Mouse (Mus musculus) R1 (cell line): ENCODE data around the gene Sh2b1.

ENCODE experiments used
- DNase-seq: peaks from one replicate; pipeline ENCODE4 v3.0.0-alpha.2; 2018; ENCODE audit warnings: low read depth, low spot score

Sh2b1 gene

GRCm38 (mm10) chr7:126456382-126457266, 18.6 kb downstream of the Sh2b1 start:
- DNase-seq, result no peak

DNA sequence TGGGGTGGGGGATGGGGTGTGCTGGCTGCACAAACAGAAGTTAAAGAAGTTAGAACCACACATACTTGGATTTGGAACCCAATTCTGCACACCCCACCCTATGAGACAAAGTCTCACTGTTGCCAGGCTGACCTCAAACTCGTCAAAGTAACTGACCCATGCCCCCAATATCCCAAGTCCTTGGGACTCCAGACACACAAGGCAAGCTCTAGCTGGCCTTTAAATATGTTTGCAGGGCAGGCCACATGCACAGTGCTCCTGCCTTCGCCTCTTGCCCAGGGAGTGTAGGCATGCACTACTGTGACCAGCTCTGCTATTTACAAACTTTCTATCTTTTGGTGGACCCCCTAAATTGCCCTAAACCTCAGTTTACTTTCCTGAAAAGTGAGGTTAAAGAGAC, 20.0 kb downstream of the Sh2b1 start:
- DNase-seq, result no peak

GRCm38 (mm10) chr7:126453861-126454260, 21.4 kb downstream of the Sh2b1 start:
- DNase-seq, result no peak

DNA sequence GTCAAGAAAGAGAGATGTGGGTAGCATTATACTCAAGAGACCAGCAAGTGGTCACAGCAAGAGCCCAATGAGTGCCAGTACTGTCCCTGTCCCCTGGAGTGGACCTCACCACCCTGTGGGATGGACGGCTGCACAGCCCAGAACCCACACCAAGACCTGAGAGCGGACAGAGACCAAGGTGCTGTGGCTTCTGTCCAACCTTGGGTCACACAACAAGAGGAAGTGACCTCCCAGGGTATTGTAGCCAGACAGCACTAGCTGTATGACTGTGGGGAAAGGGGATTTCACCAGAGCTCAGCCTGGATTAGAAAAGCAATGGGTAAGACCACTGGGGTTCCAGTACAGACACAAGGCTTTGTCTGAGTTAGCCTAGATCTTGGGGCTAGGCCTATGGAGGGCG, 23.0 kb downstream of the Sh2b1 start:
- DNase-seq, result no peak

- no peak for DNase-seq
Observed at GRCm38 (mm10) chr7:126450641-126451040, 24.6 kb downstream of the Sh2b1 start.

DNA sequence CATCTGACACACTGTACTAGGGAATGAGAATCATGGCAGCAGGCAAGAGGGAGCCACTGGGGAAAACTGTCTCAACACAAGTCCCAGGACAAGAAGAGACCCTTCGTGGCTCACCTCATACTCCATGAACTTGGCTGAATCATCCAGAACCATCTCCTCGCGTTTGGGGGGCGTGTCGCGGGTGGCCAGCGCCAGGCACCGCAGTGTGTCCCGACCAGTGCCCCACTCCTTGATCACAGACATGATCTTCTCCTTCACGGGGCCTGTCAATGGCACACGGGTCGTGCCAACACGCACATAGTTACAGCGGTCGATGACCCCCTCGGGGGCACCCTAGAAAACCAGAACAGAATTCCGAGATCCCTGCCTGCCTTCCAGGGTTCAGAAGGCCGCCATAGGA, 25.2 kb downstream of the Sh2b1 start:
- no peak for DNase-seq

GRCm38 (mm10) chr7:126448481-126448880, 26.7 kb downstream of the Sh2b1 start:
- DNase-seq, result no peak

- no peak for DNase-seq
Observed at GRCm38 (mm10) chr7:126446217-126446616, 29.0 kb downstream of the Sh2b1 start.

DNA sequence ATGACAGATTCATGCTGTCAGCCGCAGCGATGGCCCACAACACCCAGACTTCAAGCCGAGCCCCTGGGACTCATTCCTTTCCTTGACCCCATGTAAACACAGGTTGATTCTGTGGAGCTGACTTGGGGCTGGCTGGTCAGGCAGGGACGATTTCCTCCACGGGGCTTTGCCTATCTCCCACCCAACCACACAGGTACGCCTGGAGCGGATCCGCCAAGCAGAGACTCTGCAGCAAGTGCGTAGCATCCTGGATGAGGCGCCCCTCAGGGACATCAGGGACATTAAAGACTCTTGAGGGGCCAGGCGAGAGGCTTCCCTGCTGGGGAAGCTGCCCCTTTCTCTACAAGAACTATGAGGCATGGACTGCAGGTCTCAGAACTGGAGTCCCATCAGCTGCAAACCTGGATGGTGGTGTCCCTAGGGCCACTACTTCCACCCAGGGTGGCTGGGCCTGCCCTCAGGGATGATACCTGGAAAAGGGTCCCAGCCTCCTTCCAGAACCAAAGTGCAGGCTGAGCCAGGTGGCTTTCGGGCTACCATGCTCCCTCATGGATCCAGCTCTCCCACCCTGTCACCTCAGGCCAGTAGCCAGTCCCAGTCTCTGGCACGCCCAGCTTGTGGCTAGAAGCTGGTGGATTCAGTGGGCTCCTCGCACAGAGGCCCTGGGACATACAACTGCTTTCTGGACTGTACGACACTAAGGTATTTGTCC, 30.0 kb downstream of the Sh2b1 start:
- no peak for DNase-seq

DNA sequence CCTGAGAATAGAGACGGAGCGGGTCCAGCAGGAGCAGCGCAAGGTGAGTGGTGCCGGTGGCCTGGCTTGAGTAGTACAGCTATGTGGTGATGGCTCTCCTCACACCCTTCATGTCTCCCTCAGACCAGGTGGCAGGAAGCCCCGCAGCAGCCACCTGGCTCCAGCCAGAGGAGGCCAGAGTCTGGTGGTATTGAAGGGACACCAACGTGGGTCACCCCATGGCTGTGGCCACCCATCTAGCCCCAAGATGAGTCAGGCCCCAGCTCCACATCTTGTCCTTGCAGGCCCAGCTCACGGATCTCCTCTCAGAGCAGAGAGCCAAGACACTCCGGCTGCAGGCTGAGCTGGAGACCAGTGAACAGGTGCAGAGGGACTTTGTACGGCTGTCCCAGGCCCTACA, 30.7 kb downstream of the Sh2b1 start:
- no peak for DNase-seq

GRCm38 (mm10) chr7:126443997-126444396, 31.2 kb downstream of the Sh2b1 start:
- no peak for DNase-seq

DNA sequence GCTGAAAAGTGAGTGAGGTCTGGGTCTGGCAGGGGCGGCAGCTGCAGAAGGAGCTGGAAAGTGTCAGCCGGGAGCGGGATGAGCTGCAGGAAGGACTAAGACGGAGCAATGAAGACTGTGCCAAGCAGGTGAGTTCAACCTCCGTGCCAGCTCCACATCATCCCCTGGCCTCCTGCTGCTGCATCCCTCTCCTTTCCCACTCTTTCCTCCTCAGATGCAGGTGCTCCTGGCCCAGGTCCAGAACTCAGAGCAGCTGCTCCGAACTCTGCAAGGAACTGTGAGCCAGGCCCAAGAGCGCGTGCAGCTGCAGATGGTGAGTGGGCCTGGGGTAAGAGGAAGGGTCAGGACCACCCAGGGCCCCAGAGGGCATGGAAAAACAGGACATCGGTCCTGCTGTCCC, 35.1 kb downstream of the Sh2b1 start:
- DNase-seq, result no peak

GRCm38 (mm10) chr7:126436851-126437250, 38.4 kb downstream of the Sh2b1 start:
- peak; percentile 70 for DNase-seq

DNA sequence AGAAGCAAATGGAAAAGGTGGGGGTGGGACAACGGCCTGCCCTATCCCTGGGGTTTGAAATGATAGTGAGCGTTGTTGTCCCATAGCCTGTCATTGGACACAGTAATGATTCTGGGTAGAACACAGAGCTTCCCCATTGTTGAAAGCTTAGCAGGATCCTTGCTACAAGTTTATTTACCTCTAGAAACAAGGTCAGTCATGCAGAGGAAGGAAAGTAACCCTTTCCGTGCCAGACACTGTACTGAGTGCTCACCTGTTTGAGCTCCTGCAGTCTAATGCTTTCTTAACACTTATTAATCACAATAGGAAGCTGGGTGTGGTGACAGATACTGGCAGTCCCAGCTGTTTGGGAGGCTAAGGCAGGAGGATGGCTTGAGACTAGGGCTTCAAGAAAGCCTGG, 39.4 kb downstream of the Sh2b1 start:
- peak; percentile 64 for DNase-seq

DNA sequence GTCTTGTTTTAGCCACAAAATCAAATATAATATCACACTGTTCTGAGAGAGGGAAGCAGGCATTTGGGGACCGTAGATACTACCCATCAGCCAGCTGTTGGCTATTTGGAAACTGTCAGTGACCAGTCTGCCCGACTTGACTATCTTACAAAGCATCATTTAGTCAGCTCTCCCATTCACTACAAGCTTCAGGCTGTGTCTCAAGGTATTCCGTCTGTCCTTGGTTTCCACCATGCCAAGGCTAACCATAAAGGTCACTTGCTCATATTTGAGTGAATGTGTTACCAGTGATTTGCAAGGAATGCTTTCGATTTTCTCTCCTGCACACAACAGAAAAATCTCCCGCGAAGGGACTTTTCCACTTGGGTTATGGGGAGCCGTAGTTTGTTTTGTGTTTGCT, 40.5 kb downstream of the Sh2b1 start:
- DNase-seq, result no peak

DNA sequence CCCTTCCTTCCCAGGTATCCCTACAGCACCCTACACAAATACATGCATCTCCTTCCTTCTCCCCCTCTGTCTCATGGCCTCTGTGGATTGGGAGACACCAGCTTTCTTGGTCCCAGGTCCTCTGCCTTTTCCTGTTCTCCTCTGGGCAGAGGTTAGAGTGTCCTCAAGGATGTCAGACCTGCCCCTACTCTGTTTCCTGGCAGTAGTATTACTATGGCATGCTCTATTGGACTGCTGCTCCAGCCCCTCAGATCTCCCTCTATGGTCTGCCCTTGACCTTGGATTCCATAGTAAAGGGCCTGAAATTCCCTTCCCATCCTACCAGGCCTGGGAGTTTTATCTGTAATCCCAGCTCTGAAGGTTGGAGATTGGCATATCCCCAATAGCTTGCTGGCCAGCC, 45.1 kb downstream of the Sh2b1 start:
- DNase-seq, result no peak

DNA sequence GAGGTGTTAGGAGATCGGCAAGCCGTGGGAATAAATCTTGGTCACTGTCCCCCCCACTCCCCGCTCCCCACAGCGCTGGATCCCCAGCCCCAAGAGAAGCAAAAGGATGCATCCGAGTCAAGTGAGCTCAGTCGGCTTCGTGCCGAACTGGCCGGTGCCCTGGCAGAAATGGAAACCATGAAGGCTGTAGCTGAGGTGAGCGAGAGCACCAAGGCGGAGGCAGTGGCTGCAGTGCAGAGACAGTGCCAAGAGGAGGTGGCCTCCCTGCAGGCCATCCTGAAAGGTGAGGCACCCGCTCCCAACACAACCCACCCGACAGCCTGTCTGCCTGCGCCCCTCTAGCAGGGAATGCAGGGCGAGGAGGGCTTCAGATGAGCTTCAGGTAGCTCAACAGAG, 45.7 kb downstream of the Sh2b1 start:
- DNase-seq, result no peak

DNA sequence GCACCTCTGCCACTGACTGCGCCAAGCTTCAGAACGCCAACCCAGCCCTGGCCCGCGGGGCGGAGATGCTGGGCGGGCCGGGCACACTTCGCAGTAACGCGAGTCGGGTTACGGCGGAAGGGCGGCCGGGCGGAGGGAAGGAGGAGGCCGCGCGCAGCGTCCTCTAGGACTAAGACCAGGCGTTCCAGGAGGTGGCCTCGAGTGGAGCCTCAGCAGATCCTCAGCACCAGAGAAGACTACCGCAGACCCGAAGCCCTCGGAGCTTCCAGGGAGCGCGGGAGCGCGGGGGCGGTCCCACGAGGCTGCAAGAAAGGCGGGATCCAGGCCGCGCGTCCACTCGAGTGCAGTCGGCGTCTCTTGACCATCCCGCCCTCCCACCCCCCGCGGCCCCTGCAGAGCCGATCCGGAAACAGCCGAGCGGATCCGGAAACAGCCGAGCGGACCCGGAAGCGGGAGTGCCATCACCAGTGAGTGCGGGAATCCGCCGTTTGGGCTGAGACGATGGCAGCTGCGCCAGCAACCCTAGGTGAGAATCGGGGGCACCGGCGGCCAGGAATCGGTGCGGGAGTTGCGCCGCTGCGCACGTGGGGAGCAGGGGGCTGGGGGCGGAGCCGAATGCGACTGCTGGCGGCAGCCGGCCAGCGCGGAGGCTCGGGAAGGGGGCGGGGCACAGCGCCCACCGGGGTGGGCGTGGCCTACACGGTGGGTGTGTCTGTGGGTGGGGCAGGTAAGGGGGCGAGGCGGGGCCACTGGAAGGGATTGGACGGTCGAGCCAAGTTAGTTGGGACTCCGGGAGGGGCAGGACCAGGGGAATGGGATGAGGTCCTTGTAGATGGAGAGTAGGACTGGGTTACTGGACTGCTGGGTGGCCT, 46.4 kb downstream of the Sh2b1 start, which contains the start of gene Rabep2:
Gene Rabep2, plus strand, starts transcription at position 129 of the 872 bp plus-strand sequence.
- DNase-seq, result peak; percentile 90

- DNase-seq, result peak; percentile 35
Observed at GRCm38 (mm10) chr7:126428154-126428553, 47.1 kb downstream of the Sh2b1 start.

DNA sequence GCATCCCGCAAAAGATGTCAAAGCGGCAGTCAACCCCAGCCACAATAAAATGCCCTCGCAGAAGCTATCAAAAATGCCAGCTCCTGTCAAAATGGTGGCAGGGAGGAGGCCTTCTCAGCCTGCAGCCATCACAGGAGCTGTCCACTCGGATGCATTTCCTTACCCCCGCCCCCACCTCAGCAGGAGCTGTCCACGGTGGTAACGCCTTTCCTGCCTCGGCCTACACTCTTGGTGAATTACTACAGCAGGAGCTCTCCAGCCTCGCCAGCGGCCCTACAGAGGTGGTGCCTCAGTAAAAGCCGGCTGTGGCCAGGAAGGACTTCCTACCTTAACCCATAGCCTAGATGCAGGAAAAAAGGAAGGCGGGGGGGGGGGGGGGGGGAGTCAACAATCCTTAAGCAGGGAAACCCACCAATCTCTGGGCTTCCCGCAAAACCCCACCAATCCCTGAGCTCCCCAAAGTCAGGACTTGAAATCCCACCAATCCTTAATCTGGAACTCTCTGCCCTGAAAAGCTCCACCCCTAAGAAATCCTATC, 47.8 kb downstream of the Sh2b1 start:
- DNase-seq, result peak; percentile 94

GRCm38 (mm10) chr7:126424161-126424560, 51.1 kb downstream of the Sh2b1 start:
- DNase-seq, result no peak

DNA sequence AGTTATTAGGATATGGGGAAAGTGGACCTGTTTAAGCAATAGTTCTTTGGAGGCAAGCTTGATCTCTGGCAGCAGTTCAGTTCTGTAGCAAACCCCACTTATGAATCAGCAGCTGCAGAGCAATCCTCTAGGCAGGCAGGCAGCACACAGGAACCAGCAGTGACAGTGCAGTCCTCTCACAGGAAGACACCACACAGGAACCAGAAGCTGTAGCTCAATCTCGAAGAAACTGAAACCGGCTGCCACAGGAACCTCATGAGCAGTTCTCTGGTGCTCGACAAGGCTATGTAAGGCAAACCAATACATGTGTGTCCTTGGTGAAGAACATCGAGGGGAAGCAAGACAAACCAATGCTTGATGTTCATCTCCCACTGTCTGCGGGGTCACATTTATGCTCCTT, 53.5 kb downstream of the Sh2b1 start:
- DNase-seq, result no peak
